Mouse (Mus musculus): ENCODE measurements around the gene Chpf2. TPM values are rescaled to one million over a fixed set of nuclear protein-coding genes. Genes with fewer than 3 reads are reported as not detected.
A peak's percentile ranks its signal among the peaks of the same experiment; 100 is the strongest.

Chpf2 gene
- 12.4 and 19.4 TPM in 2 replicates for polyA plus RNA-seq (2014; fragmentation: Nextera tagmentation; extraction: Ambion mirVana)

DNA sequence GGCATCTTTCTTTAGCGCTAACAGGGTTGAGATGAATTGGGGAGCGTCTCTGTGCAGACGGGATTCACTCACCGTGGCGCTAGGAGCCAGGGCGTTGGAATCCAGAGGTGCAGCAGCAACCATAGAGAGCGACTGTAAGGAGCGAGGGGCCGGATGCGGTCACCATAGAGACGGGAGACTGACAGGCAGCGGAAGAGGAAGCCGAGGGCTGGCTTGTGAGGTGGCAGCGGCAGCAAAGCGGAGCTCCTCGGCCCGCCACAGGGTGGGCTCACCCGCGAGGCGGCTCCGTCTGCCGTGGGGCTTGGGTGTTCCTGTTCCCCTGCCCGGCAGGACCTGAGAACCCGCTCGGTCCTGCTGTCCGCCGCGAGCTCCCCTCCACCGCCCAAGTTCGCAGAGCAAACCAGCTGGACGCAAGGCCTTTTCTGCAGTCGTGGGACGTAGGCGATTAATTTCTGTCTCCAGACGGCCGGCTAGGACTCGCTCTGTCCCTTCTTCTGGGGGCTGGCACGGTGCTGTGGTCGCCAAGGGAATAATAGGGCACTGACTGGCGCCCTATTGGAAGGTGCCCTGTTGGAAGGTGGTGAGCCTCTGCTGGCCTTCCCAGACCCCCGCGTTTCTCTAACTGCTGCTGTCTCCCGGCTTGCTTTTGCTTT, at the start of gene Chpf2:
Gene Chpf2 (plus strand): TSS at position 195 of the 653 bp plus-strand sequence.
- peak within 1 kb of the TSS; percentile 83 for H3K27ac ChIP-seq (replicated peaks; ENCODE audit: low read depth, low read length)
- H3K9me3 ChIP-seq (ENCODE audit: control insufficient read depth, low read length), result no peaks in the 10 kb centered on the region
- peaks cover 28% of the 10 kb centered on the region for H3K36me3 ChIP-seq (ENCODE audit: control insufficient read depth, insufficient read depth, low read length)
- ATAC-seq (ENCODE audit: low FRiP score, low TSS enrichment) (peak; percentile 88), DNase-seq (peak; percentile 93)
- peaks cover 10% of the 10 kb centered on the region for H3K4me1 ChIP-seq (ENCODE audit: control insufficient read depth, insufficient read depth, low read length)
- peak within 1 kb of the TSS; percentile 86 for H3K9ac ChIP-seq (replicated peaks; ENCODE audit: low read length)
- H3K4me3 ChIP-seq (replicated peaks; ENCODE audit: low read depth, low read length), result peak within 1 kb of the TSS; percentile 81
- H3K4me2 ChIP-seq (ENCODE audit: low read length), result peak within 1 kb of the TSS; percentile 81
- WGBS, result 0% methylated on average over 41 of the region's 43 CpGs
- H3K27me3 ChIP-seq (ENCODE audit: control insufficient read depth, insufficient read depth, low read length), result no peaks in the 10 kb centered on the region

DNA sequence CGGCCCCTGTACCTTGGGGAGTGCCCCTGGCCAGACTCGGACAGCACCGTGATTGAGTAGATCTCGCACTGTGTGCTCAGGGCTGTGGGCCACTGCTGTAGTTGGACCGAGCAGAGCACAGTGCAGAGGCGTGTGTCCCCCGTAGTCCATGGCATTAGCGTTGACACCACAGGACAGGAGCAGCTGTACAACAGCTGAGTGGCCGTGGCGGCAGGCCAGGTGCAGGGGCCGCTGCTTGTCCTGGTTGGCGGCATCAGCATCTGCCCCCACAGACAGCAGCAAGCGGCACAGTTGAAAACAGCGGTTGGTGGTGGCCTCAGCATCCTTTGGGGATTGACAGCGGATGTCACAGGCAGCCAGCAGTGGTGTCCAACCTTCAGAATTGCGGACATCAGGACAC, 48.9 kb upstream of the Chpf2 start:
- H3K9me3 ChIP-seq (ENCODE audit: control insufficient read depth, low read length), result no peaks in the 10 kb centered on the region
- no peaks in the 10 kb centered on the region for H3K36me3 ChIP-seq (ENCODE audit: control insufficient read depth, insufficient read depth, low read length)
- H3K4me2 ChIP-seq (ENCODE audit: low read length), result no peak overlapping the region
- H3K4me1 ChIP-seq (ENCODE audit: control insufficient read depth, insufficient read depth, low read length), result 0 out of 2 replicates have a peak, but pooled peaks cover 2% of the 10 kb centered on the region
- H3K27ac ChIP-seq (replicated peaks; ENCODE audit: low read depth, low read length), result no peak overlapping the region
- H3K27me3 ChIP-seq (ENCODE audit: control insufficient read depth, insufficient read depth, low read length), result no peaks in the 10 kb centered on the region
- H3K9ac ChIP-seq (replicated peaks; ENCODE audit: low read length), result no peak overlapping the region
- no peak for DNase-seq
- no peak for ATAC-seq (ENCODE audit: low FRiP score, low TSS enrichment)
- H3K4me3 ChIP-seq (replicated peaks; ENCODE audit: low read depth, low read length), result no peak overlapping the region
- 70% methylated on average over 16 of the region's 16 CpGs for WGBS

DNA sequence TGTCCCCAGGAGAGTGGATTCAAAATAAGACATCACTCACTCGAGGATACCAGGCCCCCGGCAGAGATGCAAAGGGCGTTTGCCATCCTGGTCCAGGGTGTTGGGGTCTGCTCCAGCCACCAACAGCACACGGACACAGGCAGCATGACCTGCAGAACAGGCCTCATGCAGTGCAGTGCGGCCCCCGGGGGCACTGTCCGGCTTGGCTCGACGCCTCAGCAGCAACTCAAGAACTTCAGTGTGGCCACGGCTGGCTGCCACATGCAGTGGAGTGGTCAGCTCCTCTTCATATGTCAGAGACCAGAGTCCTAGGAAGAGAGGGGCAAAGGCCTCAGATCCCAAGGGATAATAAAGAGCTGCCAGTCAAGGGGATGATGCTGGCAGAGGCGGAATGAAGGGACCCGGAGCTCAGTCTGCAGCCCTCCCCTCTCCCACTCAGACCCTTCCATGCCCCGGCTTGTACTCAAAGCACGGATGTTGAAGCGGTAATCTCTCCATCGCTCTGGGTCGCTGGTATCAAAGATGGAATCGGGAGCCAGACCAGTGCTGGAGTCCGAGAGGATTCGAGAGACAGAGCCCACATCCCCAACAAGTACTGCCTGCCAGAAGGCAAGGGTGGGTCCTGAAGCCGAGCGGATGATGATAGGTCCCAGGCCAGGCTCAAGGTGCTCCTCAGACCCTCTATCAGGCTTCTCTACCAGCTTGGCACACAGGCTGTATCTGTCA, 46.8 kb upstream of the Chpf2 start:
- H3K36me3 ChIP-seq (ENCODE audit: control insufficient read depth, insufficient read depth, low read length), result no peaks in the 10 kb centered on the region
- H3K27me3 ChIP-seq (ENCODE audit: control insufficient read depth, insufficient read depth, low read length), result no peaks in the 10 kb centered on the region
- H3K27ac ChIP-seq (replicated peaks; ENCODE audit: low read depth, low read length), result no peak overlapping the region
- DNase-seq (no peak), ATAC-seq (ENCODE audit: low FRiP score, low TSS enrichment) (no peak)
- WGBS, result 82% methylated on average over 22 of the region's 22 CpGs
- H3K4me3 ChIP-seq (replicated peaks; ENCODE audit: low read depth, low read length), result no peak overlapping the region
- no peak overlapping the region for H3K9ac ChIP-seq (replicated peaks; ENCODE audit: low read length)
- H3K4me2 ChIP-seq (ENCODE audit: low read length), result no peak overlapping the region
- H3K4me1 ChIP-seq (ENCODE audit: control insufficient read depth, insufficient read depth, low read length), result 0 out of 2 replicates have a peak, but pooled peaks cover 2% of the 10 kb centered on the region
- no peaks in the 10 kb centered on the region for H3K9me3 ChIP-seq (ENCODE audit: control insufficient read depth, low read length)

DNA sequence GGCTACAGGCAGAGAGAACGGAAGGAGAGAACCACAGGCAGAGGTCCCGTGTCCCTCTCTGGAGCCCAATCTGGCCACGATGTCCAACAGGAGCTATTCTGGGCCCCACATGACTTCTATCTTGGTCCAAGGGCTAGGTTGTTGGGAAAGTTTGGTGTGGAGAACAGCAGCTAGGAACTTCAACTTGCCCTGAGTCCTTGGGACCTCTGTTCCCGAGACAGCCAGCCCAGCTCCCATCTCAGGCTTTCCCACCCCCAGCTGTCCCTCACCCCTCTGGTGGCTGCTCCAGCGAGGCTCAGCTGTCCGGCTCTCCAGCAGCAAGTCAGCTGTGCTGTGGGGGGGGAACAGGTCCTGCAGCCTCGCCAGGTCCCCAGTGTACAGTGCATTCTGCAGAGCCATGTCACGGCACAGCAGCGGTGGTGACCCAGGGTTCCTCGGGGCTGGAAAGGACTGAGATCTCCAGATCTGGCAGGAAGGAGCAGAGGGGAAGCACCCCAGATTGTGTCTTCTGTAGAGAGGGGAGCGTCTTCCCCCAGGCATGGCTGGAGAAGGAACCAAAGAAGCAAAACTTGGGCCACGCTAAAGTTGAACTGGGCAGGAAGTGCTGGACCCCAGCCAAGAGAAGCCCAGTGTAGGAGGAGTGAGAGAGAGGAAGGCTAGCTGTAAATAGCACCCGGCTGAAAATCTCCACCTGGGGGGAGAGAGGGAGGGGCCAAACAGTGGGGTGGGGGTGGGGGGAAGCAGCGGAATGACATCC, 46.0 kb upstream of the Chpf2 start, which contains the start of gene Asb10:
Gene Asb10 (minus strand): TSS at position 592 of the 757 bp plus-strand sequence.
- ATAC-seq (ENCODE audit: low FRiP score, low TSS enrichment) (no peak), DNase-seq (peak; percentile 12)
- Histone ChIP-seq H3K9me3 (ENCODE audit: control insufficient read depth, low read length) (no peaks in the 10 kb centered on the region), H3K4me3 (replicated peaks; ENCODE audit: low read depth, low read length) (no peak within 1 kb of the TSS), H3K9ac (replicated peaks; ENCODE audit: low read length) (no peak within 1 kb of the TSS), H3K27me3 (ENCODE audit: control insufficient read depth, insufficient read depth, low read length) (no peaks in the 10 kb centered on the region), H3K27ac (replicated peaks; ENCODE audit: low read depth, low read length) (no peak within 1 kb of the TSS), H3K4me2 (ENCODE audit: low read length) (no peak within 1 kb of the TSS), H3K4me1 (ENCODE audit: control insufficient read depth, insufficient read depth, low read length) (0 out of 2 replicates have a peak, but pooled peaks cover 2% of the 10 kb centered on the region), H3K36me3 (ENCODE audit: control insufficient read depth, insufficient read depth, low read length) (no peaks in the 10 kb centered on the region)
- 49% methylated on average over 14 of the region's 14 CpGs for WGBS

DNA sequence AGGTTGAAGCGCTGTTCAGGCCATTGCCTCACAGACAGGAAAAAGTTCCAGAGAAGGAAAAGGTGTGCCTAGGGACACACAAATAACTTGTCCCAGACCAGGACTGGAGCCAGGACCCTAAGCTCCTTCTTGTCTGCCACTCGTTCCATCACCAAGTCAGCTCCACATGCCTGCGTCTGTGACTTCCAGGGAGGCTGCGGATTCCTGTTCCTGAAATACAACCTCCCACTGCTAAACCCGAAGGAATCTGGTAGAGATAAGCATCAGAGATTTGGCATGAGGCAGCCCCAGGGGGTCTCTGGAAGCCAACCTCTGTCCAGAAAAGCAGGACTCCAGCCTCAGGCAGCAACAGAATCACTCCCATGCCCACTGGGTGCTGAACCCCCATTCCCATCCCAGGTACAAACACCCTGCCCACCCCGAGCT, 45.4 kb upstream of the Chpf2 start:
- H3K4me1 ChIP-seq (ENCODE audit: control insufficient read depth, insufficient read depth, low read length), result 0 out of 2 replicates have a peak, but pooled peaks cover 2% of the 10 kb centered on the region
- no peaks in the 10 kb centered on the region for H3K9me3 ChIP-seq (ENCODE audit: control insufficient read depth, low read length)
- ATAC-seq (ENCODE audit: low FRiP score, low TSS enrichment) (no peak), DNase-seq (no peak)
- H3K9ac ChIP-seq (replicated peaks; ENCODE audit: low read length), result no peak overlapping the region
- H3K4me3 ChIP-seq (replicated peaks; ENCODE audit: low read depth, low read length), result no peak overlapping the region
- 44% methylated on average over 6 of the region's 6 CpGs for WGBS
- H3K4me2 ChIP-seq (ENCODE audit: low read length), result no peak overlapping the region
- no peaks in the 10 kb centered on the region for H3K36me3 ChIP-seq (ENCODE audit: control insufficient read depth, insufficient read depth, low read length)
- no peak overlapping the region for H3K27ac ChIP-seq (replicated peaks; ENCODE audit: low read depth, low read length)
- no peaks in the 10 kb centered on the region for H3K27me3 ChIP-seq (ENCODE audit: control insufficient read depth, insufficient read depth, low read length)

DNA sequence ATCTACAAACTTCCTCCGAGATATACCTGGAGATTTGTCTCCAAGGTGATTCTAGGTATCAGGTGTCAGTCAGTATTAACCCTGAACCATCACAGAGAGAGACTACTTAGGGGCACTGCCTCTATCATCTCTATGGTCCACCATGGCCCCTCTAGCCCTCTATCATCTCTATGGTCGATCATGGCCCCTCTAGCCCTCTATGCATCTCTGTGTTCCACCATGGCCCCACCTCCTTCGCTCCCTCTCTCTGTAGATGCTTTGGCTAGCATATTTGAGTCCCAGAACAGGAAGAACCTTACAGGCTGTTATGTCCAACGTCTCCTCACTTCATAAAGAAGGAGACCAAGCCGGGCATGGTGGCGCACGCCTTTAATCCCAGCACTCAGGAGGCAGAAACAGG, 43.9 kb upstream of the Chpf2 start:
- Histone ChIP-seq H3K4me2 (ENCODE audit: low read length) (no peak overlapping the region), H3K4me3 (replicated peaks; ENCODE audit: low read depth, low read length) (no peak overlapping the region), H3K4me1 (ENCODE audit: control insufficient read depth, insufficient read depth, low read length) (0 out of 2 replicates have a peak, but pooled peaks cover 2% of the 10 kb centered on the region), H3K9ac (replicated peaks; ENCODE audit: low read length) (no peak overlapping the region), H3K27ac (replicated peaks; ENCODE audit: low read depth, low read length) (no peak overlapping the region), H3K9me3 (ENCODE audit: control insufficient read depth, low read length) (no peaks in the 10 kb centered on the region), H3K27me3 (ENCODE audit: control insufficient read depth, insufficient read depth, low read length) (no peaks in the 10 kb centered on the region), H3K36me3 (ENCODE audit: control insufficient read depth, insufficient read depth, low read length) (no peaks in the 10 kb centered on the region)
- ATAC-seq (ENCODE audit: low FRiP score, low TSS enrichment), result no peak
- DNase-seq, result no peak
- 78% methylated on average over 7 of the region's 7 CpGs for WGBS

DNA sequence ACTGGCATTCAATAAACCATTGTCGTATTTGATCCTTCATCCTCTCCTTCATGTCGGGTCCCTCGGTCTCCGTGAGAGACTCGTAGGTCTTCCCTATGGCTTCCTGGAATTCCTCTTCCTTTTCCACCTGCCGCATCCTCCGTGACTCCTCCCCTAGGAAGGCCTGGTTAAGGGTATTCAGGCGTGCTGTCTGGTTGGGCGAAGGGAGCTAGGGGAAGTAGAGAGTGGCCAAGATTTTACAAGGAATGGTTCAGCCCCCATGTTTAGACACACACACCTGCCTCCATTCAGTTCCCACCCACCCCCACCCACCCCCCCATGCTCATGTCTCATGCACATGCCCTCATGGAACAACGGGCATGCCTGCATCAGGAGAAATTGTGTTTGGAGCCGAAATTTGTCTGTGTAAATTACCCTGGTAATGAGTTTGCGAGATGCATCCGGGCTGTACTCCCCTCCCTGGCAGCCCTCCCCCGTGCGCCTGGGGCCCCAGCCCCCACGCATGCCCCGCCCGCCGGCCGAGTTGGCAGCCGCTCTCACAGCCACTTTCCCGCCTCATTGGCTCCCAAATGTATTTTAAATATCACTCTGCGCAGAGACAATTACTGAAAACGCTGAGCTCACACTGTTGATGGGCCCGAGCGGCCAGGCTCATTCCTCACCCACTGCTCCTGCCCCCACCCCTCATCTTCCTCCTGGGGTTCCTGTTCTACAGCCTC, 35.8 kb upstream of the Chpf2 start:
- H3K27me3 ChIP-seq (ENCODE audit: control insufficient read depth, insufficient read depth, low read length), result no peaks in the 10 kb centered on the region
- no peaks in the 10 kb centered on the region for H3K9me3 ChIP-seq (ENCODE audit: control insufficient read depth, low read length)
- ATAC-seq (ENCODE audit: low FRiP score, low TSS enrichment) (peak; percentile 50), DNase-seq (peak; percentile 74)
- WGBS, result 37% methylated on average over 26 of the region's 26 CpGs
- 0 out of 2 replicates have a peak overlapping the region, but pooled peaks have one; percentile 5 for H3K27ac ChIP-seq (replicated peaks; ENCODE audit: low read depth, low read length)
- H3K4me3 ChIP-seq (replicated peaks; ENCODE audit: low read depth, low read length), result no peak overlapping the region
- H3K4me2 ChIP-seq (ENCODE audit: low read length), result peak overlapping the region; percentile 29; the same call in 1 of the 2 replicates
- no peaks in the 10 kb centered on the region for H3K36me3 ChIP-seq (ENCODE audit: control insufficient read depth, insufficient read depth, low read length)
- H3K9ac ChIP-seq (replicated peaks; ENCODE audit: low read length), result no peak overlapping the region
- peaks cover 10% of the 10 kb centered on the region for H3K4me1 ChIP-seq (ENCODE audit: control insufficient read depth, insufficient read depth, low read length)

DNA sequence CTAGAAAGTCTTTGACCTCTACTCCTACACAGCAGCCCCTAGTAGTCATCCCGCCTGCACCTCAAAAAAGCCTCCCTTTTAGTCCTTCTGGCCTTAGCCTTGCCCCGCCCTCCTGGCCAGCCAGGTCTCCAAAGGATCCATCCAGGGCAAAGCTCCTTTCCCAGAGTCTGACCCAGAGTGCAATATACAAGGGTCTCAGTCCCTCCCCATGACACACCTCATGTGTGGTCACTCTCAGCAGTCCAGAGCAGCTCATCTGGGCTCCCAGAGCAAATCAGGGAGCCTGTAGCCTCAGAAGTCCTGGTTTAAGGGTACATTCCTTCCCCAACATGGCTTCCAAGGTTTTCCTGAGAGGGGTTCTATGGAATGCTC, 35.2 kb upstream of the Chpf2 start:
- peak overlapping the region; percentile 29; the same call in 1 of the 2 replicates for H3K4me2 ChIP-seq (ENCODE audit: low read length)
- H3K36me3 ChIP-seq (ENCODE audit: control insufficient read depth, insufficient read depth, low read length), result no peaks in the 10 kb centered on the region
- peaks cover 10% of the 10 kb centered on the region for H3K4me1 ChIP-seq (ENCODE audit: control insufficient read depth, insufficient read depth, low read length)
- no peak overlapping the region for H3K9ac ChIP-seq (replicated peaks; ENCODE audit: low read length)
- DNase-seq, result no peak
- no peaks in the 10 kb centered on the region for H3K27me3 ChIP-seq (ENCODE audit: control insufficient read depth, insufficient read depth, low read length)
- no peak for ATAC-seq (ENCODE audit: low FRiP score, low TSS enrichment)
- no peaks in the 10 kb centered on the region for H3K9me3 ChIP-seq (ENCODE audit: control insufficient read depth, low read length)
- 54% methylated on average over 2 of the region's 2 CpGs for WGBS
- 0 out of 2 replicates have a peak overlapping the region, but pooled peaks have one; percentile 5 for H3K27ac ChIP-seq (replicated peaks; ENCODE audit: low read depth, low read length)
- no peak overlapping the region for H3K4me3 ChIP-seq (replicated peaks; ENCODE audit: low read depth, low read length)

All from midbrain, embryonic 14.5 days (tissue).